Mouse (Mus musculus) limb, embryonic 11.5 days (tissue): ENCODE results near the gene Hist2h2ab. TPM values are rescaled to one million over a fixed set of nuclear protein-coding genes. Genes with fewer than 3 reads are reported as not detected.
A peak's percentile ranks its signal among the peaks of the same experiment; 100 is the strongest.

ENCODE experiments used
- ATAC-seq: fragments of 200-750 bp; cut with Nextera tagmentation; 2 replicates; pipeline ENCODE4 v1.8.0; 2017; ENCODE audit warnings: low read depth; ENCODE audit not compliant: insufficient number of reproducible peaks, low FRiP score, low TSS enrichment
- DNase-seq: peaks from one replicate; pipeline ENCODE4 v3.0.0-alpha.2; 2015; ENCODE audit warnings: low spot score
- H3K27ac ChIP-seq: fragments of 300-500 bp; sonication (generic); replicated peaks from 2 replicates; pipeline ENCODE4 v1.5.1; 2014; ENCODE audit warnings: low read depth, mild to moderate bottlenecking, low read length
- H3K27me3 ChIP-seq: fragments of 300-500 bp; sonication (generic); 2 replicates; pipeline ENCODE4 v1.6.1; 2014; ENCODE audit warnings: mild to moderate bottlenecking, low read length, mixed read lengths; ENCODE audit not compliant: control insufficient read depth, insufficient read depth
- H3K36me3 ChIP-seq: fragments of 300-500 bp; sonication (generic); 2 replicates; pipeline ENCODE4 v1.6.1; 2014; ENCODE audit warnings: mild to moderate bottlenecking, low read length, moderate library complexity, mixed read lengths; ENCODE audit not compliant: control insufficient read depth, insufficient read depth
- H3K4me1 ChIP-seq: fragments of 300-500 bp; sonication (generic); 2 replicates; pipeline ENCODE4 v1.6.1; 2014; ENCODE audit warnings: low read length, mixed read lengths; ENCODE audit not compliant: control insufficient read depth, insufficient read depth
- H3K4me2 ChIP-seq: fragments of 300-500 bp; sonication (generic); 2 replicates; pipeline ENCODE4 v1.6.1; 2014; ENCODE audit warnings: low read depth, mild to moderate bottlenecking, moderate library complexity; ENCODE audit not compliant: severe bottlenecking
- H3K4me3 ChIP-seq: fragments of 300-500 bp; sonication (generic); 2 replicates; pipeline ENCODE4 v1.5.1; 2014; ENCODE audit warnings: low read depth, low read length
- H3K9ac ChIP-seq: fragments of 300-500 bp; sonication (generic); 2 replicates; pipeline ENCODE4 v1.6.1; 2014; ENCODE audit warnings: mild to moderate bottlenecking, low read length
- H3K9me3 ChIP-seq: fragments of 300-500 bp; sonication (generic); 2 replicates; pipeline ENCODE4 v1.6.1; 2016; ENCODE audit warnings: low read length; ENCODE audit not compliant: control insufficient read depth
- WGBS: fragments of 180-500 bp; shearing (Covaris S2); extraction: QIAGEN DNeasy Blood & Tissue Kit; methylation state at CpG from one replicate; pipeline ENCODE4 v1.1.7; 2014; 5-methylcytosine and 5-hydroxymethylcytosine counted together
- polyA plus RNA-seq: library from polyadenylated mRNA; unstranded; fragments of >200 nt; fragmentation: Nextera tagmentation; extraction: Ambion mirVana; gene quantifications from 2 replicates; pipeline ENCODE4 v1.2.1, GENCODE M21; 2014

Gene Hist2h2ab
- polyA plus RNA-seq, 1 experiment from 2014 or later, result 1.6 TPM

GRCm38 (mm10) chr3:96228828-96229227 lies 9.2 kb downstream of the Hist2h2ab start:
- Histone ChIP-seq H3K4me3 (no peak overlapping the region), H3K9ac (no peak overlapping the region), H3K36me3 (no peaks in the 10 kb centered on the region), H3K4me1 (no peaks in the 10 kb centered on the region), H3K9me3 (no peaks in the 10 kb centered on the region), H3K27ac (no peak overlapping the region), H3K4me2 (no peak overlapping the region), H3K27me3 (no peaks in the 10 kb centered on the region)
- DNase-seq (no peak), ATAC-seq (no peak)
- 56% methylated on average over 2 of the region's 2 CpGs for WGBS

- Histone ChIP-seq H3K9me3 (no peaks in the 10 kb centered on the region), H3K4me1 (no peaks in the 10 kb centered on the region), H3K4me3 (no peak overlapping the region), H3K27ac (no peak overlapping the region), H3K36me3 (no peaks in the 10 kb centered on the region), H3K27me3 (no peaks in the 10 kb centered on the region), H3K9ac (no peak overlapping the region), H3K4me2 (no peak overlapping the region)
- ATAC-seq (no peak), DNase-seq (no peak)
- WGBS, result 85% methylated on average over 2 of the region's 2 CpGs
Observed at GRCm38 (mm10) chr3:96230404-96230803, 10.7 kb downstream of the Hist2h2ab start.

GRCm38 (mm10) chr3:96230910-96231757 lies 11.5 kb downstream of the Hist2h2ab start:
- 77% methylated on average over 4 of the region's 4 CpGs for WGBS
- ATAC-seq, result no peak
- H3K27me3 ChIP-seq, result no peaks in the 10 kb centered on the region

GRCm38 (mm10) chr3:96231758-96232120 lies 12.1 kb downstream of the Hist2h2ab start:
- Histone ChIP-seq H3K9ac (no peak overlapping the region), H3K36me3 (no peaks in the 10 kb centered on the region), H3K9me3 (no peaks in the 10 kb centered on the region), H3K4me3 (no peak overlapping the region), H3K4me2 (no peak overlapping the region), H3K4me1 (no peaks in the 10 kb centered on the region), H3K27me3 (no peaks in the 10 kb centered on the region), H3K27ac (no peak overlapping the region)
- no peak for DNase-seq
- WGBS, result 63% methylated on average over 2 of the region's 2 CpGs
- ATAC-seq, result no peak

More at GRCm38 (mm10) chr3:96230910-96231757, 11.5 kb downstream of the Hist2h2ab start:
- Histone ChIP-seq H3K9me3 (no peaks in the 10 kb centered on the region), H3K27ac (no peak overlapping the region), H3K4me2 (no peak overlapping the region), H3K36me3 (no peaks in the 10 kb centered on the region), H3K4me3 (no peak overlapping the region), H3K9ac (no peak overlapping the region), H3K4me1 (no peaks in the 10 kb centered on the region)
- no peak for DNase-seq

GRCm38 (mm10) chr3:96234914-96235313 lies 15.2 kb downstream of the Hist2h2ab start:
- Histone ChIP-seq H3K27ac (no peak overlapping the region), H3K9ac (no peak overlapping the region)
- 88% methylated on average over 2 of the region's 2 CpGs for WGBS

GRCm38 (mm10) chr3:96235836-96236235 lies 16.2 kb downstream of the Hist2h2ab start:
- no peak overlapping the region for H3K9ac ChIP-seq
- H3K4me2 ChIP-seq, result no peak overlapping the region
- 0 out of 2 replicates have a peak, but pooled peaks cover 4% of the 10 kb centered on the region for H3K4me1 ChIP-seq
- no peak for DNase-seq
- H3K9me3 ChIP-seq, result no peaks in the 10 kb centered on the region
- H3K36me3 ChIP-seq, result no peaks in the 10 kb centered on the region
- H3K4me3 ChIP-seq, result no peak overlapping the region
- ATAC-seq, result no peak
- H3K27ac ChIP-seq, result no peak overlapping the region
- no peaks in the 10 kb centered on the region for H3K27me3 ChIP-seq
- WGBS, result 77% methylated on average over 3 of the region's 3 CpGs

More at GRCm38 (mm10) chr3:96234914-96235313, 15.2 kb downstream of the Hist2h2ab start:
- ATAC-seq, result no peak
- 0 out of 2 replicates have a peak, but pooled peaks cover 3% of the 10 kb centered on the region for H3K4me1 ChIP-seq
- H3K4me3 ChIP-seq, result no peak overlapping the region
- no peak for DNase-seq
- no peaks in the 10 kb centered on the region for H3K36me3 ChIP-seq
- H3K4me2 ChIP-seq, result no peak overlapping the region
- H3K27me3 ChIP-seq, result no peaks in the 10 kb centered on the region
- no peaks in the 10 kb centered on the region for H3K9me3 ChIP-seq

GRCm38 (mm10) chr3:96236834-96237334 lies 17.2 kb downstream of the Hist2h2ab start:
- no peak for DNase-seq
- Histone ChIP-seq H3K9me3 (no peaks in the 10 kb centered on the region), H3K27ac (peak overlapping the region; percentile 89), H3K36me3 (no peaks in the 10 kb centered on the region), H3K4me3 (peak overlapping the region; percentile 40), H3K27me3 (no peaks in the 10 kb centered on the region), H3K9ac (peak overlapping the region; percentile 78; the same call in 1 of the 2 replicates), H3K4me1 (0 out of 2 replicates have a peak, but pooled peaks cover 5% of the 10 kb centered on the region), H3K4me2 (peak overlapping the region; percentile 60)
- 83% methylated on average over 4 of the region's 4 CpGs for WGBS
- no peak for ATAC-seq

GRCm38 (mm10) chr3:96237335-96237903 lies 17.8 kb downstream of the Hist2h2ab start:
- H3K27me3 ChIP-seq, result no peaks in the 10 kb centered on the region
- no peaks in the 10 kb centered on the region for H3K9me3 ChIP-seq
- 27% methylated on average over 7 of the region's 7 CpGs for WGBS
- ATAC-seq (no peak), DNase-seq (peak; percentile 61)
- no peaks in the 10 kb centered on the region for H3K36me3 ChIP-seq
- peak overlapping the region; percentile 40 for H3K4me3 ChIP-seq
- H3K9ac ChIP-seq, result peak overlapping the region; percentile 78
- 0 out of 2 replicates have a peak, but pooled peaks cover 5% of the 10 kb centered on the region for H3K4me1 ChIP-seq
- peak overlapping the region; percentile 60 for H3K4me2 ChIP-seq
- H3K27ac ChIP-seq, result peak overlapping the region; percentile 89
